Comparison of ENCODE assay signal across 28 mouse cellular contexts in the genomic region with DNA sequence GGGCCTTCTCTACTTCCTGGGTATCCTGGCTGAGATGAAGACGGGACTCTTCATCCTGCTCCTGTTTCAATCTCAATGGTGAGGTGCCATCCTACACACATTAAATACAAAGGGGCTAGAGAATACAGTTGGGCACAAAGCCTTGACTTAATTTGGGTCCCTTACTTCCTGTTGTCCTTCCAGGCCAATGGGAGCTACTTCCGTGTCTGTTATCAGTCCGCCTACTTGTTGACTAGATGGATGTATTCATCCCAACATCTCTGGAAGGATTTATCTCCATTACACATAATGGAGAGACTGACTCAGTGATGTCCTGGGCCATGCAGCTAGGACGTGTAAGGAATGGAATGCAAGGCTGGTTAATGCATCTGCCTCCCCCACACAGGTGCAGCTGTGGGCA.
"Had no signal": no experiment of that assay in that cellular context is flagged by ENCODE, and none has a peak within 500 bp of the region (broad histone marks: within the 10 kb centered on the region; RNA-seq: fewer than 3 reads in every experiment).

No protein-coding gene starts in this region.

- H3K9me3 ChIP-seq: embryonic facial prominence, embryonic 10.5 days; embryonic facial prominence, embryonic 12.5 days; embryonic facial prominence, embryonic 13.5 days; embryonic facial prominence, embryonic 15.5 days; forebrain, embryonic 10.5 days; forebrain, embryonic 12.5 days; forebrain, embryonic 13.5 days; forebrain, embryonic 15.5 days had no signal

- ATAC-seq: forebrain, embryonic 13.5 days; forebrain, embryonic 14.5 days; forebrain, embryonic 15.5 days; forebrain, embryonic 16.5 days; forebrain, postnatal 0 days had no signal

- H3K9ac ChIP-seq: embryonic facial prominence, embryonic 12.5 days; embryonic facial prominence, embryonic 13.5 days; embryonic facial prominence, embryonic 15.5 days; forebrain, embryonic 12.5 days; forebrain, embryonic 13.5 days; forebrain, embryonic 15.5 days; forebrain, postnatal 0 days had no signal

- H3K36me3 ChIP-seq: embryonic facial prominence, embryonic 10.5 days; embryonic facial prominence, embryonic 12.5 days; embryonic facial prominence, embryonic 13.5 days; embryonic facial prominence, embryonic 15.5 days; forebrain, embryonic 10.5 days; forebrain, embryonic 12.5 days; forebrain, embryonic 15.5 days had no signal

- H3K4me3 ChIP-seq: embryonic facial prominence, embryonic 10.5 days; embryonic facial prominence, embryonic 12.5 days; embryonic facial prominence, embryonic 13.5 days; embryonic facial prominence, embryonic 15.5 days; erythroblast, embryonic 14.5 days; forebrain, embryonic 10.5 days; forebrain, embryonic 12.5 days; forebrain, embryonic 13.5 days; forebrain, embryonic 15.5 days; gastrocnemius, adult 2 months; heart, adult 2 months had no signal

- DNase-seq: cerebellum, adult 2 months; cerebellum, adult 8-10 months; cerebellum, adult 9-10 months; cerebellum, adult 9-11 months; cerebellum, postnatal 10 days; cerebellum, postnatal 14 days; cerebellum, postnatal 25 days; cerebellum, postnatal 36 days; embryo, embryonic 11 days; forebrain, postnatal 0 days; gastrocnemius, adult 2 months; gastrocnemius, postnatal 10 days; gastrocnemius, postnatal 14 days; gastrocnemius, postnatal 25 days; gastrocnemius, postnatal 36 days; heart, adult 18-20 months; heart, adult 2 months had no signal

- H3K27ac ChIP-seq: embryonic facial prominence, embryonic 10.5 days; embryonic facial prominence, embryonic 12.5 days; embryonic facial prominence, embryonic 13.5 days; embryonic facial prominence, embryonic 15.5 days; forebrain, embryonic 10.5 days; forebrain, embryonic 12.5 days; forebrain, embryonic 13.5 days; forebrain, embryonic 15.5 days; gastrocnemius, adult 2 months; heart, adult 2 months had no signal

- H3K4me2 ChIP-seq: embryonic facial prominence, embryonic 12.5 days; embryonic facial prominence, embryonic 13.5 days; embryonic facial prominence, embryonic 15.5 days; forebrain, embryonic 12.5 days; forebrain, embryonic 13.5 days; forebrain, embryonic 15.5 days had no signal
